Mouse (Mus musculus): ENCODE results near the gene Rreb1.

- no peak for TF ChIP-seq CTCF (IDR thresholded peaks at IDR 0.05; ENCODE audit: low read depth)
- no peak for TF ChIP-seq EP300 (IDR thresholded peaks at IDR 0.05; ENCODE audit: low read depth)
Measured at GRCm38 (mm10) chr13:37959239-37959907, 181.2 kb downstream of the Rreb1 start.

All from heart, postnatal 0 days (tissue).